Mouse (Mus musculus): ENCODE results near the gene Rtn4ip1. TPM values are rescaled to one million over a fixed set of nuclear protein-coding genes. Genes with fewer than 3 reads are reported as not detected.
"Not testable (repeated sequence)": the region's sequence is repeated elsewhere in the genome, so short reads cannot be mapped to it uniquely, and the experiment has no call there.

Rtn4ip1 gene
- polyA plus RNA-seq, 1 experiment = 7.9 TPM

DNA sequence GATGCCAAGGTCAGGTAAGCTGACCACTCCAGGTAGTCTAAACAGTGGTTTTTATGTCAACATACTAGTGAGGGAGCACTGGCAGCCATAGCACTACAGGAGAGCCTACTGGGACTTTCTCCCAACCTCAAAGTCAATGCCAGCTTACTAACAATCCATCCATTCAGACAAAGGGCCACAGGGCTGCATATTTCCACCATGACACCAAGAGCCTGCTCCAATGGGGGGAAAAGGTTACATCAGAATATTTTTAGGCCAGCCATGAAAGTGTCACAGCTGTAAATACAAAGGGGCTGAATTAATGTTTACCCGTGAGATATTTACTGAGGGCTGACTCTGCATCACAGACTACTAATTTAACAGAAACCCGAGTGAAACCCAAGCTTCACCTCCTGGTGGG is 71.6 kb downstream of the Rtn4ip1 start:
- TF ChIP-seq MAX (IDR thresholded peaks at IDR 0.05) = no peak
- no peak for TF ChIP-seq CTCF (IDR thresholded peaks at IDR 0.05; ENCODE audit: control insufficient read depth, insufficient read depth, insufficient read length)
- TF ChIP-seq CEBPB (IDR thresholded peaks at IDR 0.05; ENCODE audit: low read depth) = no peak
- TF ChIP-seq MYOG (IDR thresholded peaks at IDR 0.05; ENCODE audit: control insufficient read depth, extremely low read depth, insufficient read length) = no peak
- TF ChIP-seq MYOD1 (IDR thresholded peaks at IDR 0.05; ENCODE audit: control insufficient read depth, insufficient read length, low read depth) = no peak
- TF ChIP-seq USF1 (IDR thresholded peaks at IDR 0.05; ENCODE audit: low read depth) = no peak
- TF ChIP-seq FOSL1 (IDR thresholded peaks at IDR 0.05; ENCODE audit: insufficient read depth, low read length, poor library complexity, severe bottlenecking) = no peak
- H3ac ChIP-seq (ENCODE audit: control insufficient read depth, insufficient read length, low read depth) = no peak overlapping the region
- H3K36me3 ChIP-seq (ENCODE audit: control insufficient read depth, insufficient read depth) = peaks cover 59% of the 10 kb centered on the region
- no peaks in the 10 kb centered on the region for H3K79me2 ChIP-seq (ENCODE audit: control insufficient read depth, insufficient read depth)
- no peak overlapping the region for H3K4me3 ChIP-seq (ENCODE audit: insufficient read depth, poor library complexity, severe bottlenecking)
- no peaks in the 10 kb centered on the region for H3K79me3 ChIP-seq (ENCODE audit: low read depth)
- no peaks in the 10 kb centered on the region for H3K27me3 ChIP-seq (ENCODE audit: control insufficient read depth, insufficient read depth, insufficient read length)

DNA sequence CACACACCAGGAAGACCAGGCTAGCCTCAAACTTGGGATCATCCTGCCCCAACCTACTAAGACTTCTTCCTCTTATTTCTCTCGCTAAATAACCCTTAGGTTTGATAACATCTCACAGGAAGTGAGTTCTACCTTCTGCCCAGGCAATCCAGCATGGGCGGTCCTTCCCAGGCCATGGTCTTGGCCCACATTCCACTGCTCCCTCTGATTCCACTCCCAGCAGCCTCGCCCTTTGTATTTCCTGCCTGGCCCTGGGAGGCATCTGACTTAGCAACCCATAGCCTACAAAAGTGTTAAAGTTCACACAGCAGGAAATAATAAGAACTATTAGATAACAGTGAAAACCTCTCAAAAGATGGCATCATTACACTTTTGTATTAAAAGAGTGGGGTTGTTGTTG is 75.7 kb downstream of the Rtn4ip1 start:
- TF ChIP-seq MYOG (IDR thresholded peaks at IDR 0.05; ENCODE audit: control insufficient read depth, extremely low read depth, insufficient read length) = no peak
- no peak for TF ChIP-seq CEBPB (IDR thresholded peaks at IDR 0.05; ENCODE audit: low read depth)
- no peak for TF ChIP-seq FOSL1 (IDR thresholded peaks at IDR 0.05; ENCODE audit: insufficient read depth, low read length, poor library complexity, severe bottlenecking)
- TF ChIP-seq MYOD1 (IDR thresholded peaks at IDR 0.05; ENCODE audit: control insufficient read depth, insufficient read length, low read depth) = no peak
- TF ChIP-seq CTCF (IDR thresholded peaks at IDR 0.05; ENCODE audit: control insufficient read depth, insufficient read depth, insufficient read length) = no peak
- no peak for TF ChIP-seq MAX (IDR thresholded peaks at IDR 0.05)
- TF ChIP-seq USF1 (IDR thresholded peaks at IDR 0.05; ENCODE audit: low read depth) = no peak
- Histone ChIP-seq H3K36me3 (ENCODE audit: control insufficient read depth, insufficient read depth) (peaks cover 57% of the 10 kb centered on the region), H3K79me2 (ENCODE audit: control insufficient read depth, insufficient read depth) (no peaks in the 10 kb centered on the region), H3K4me3 (ENCODE audit: insufficient read depth, poor library complexity, severe bottlenecking) (no peak overlapping the region), H3ac (ENCODE audit: control insufficient read depth, insufficient read length, low read depth) (no peak overlapping the region), H3K27me3 (ENCODE audit: control insufficient read depth, insufficient read depth, insufficient read length) (no peaks in the 10 kb centered on the region), H3K79me3 (ENCODE audit: low read depth) (no peaks in the 10 kb centered on the region)

DNA sequence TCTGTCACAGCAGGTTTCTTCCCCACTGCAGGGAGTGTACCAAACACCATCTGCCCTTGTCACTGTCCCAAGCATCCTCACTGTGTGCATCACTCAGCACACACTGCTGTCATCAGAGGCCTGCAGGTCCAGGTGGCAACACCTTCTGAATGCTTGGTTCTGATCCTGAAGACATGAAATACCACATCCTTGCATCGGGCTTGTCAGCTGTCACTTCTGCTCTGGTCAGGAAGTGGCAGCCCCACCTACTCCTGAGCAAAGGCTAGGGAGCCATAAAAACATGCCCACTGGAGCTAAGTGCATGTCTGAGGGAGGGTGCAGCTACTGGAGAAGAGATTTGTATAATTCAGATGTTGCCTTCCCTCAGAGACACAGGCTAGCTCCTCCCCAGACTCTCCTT is 78.5 kb downstream of the Rtn4ip1 start:
- H3ac ChIP-seq (ENCODE audit: control insufficient read depth, insufficient read length, low read depth) = no peak overlapping the region
- TF ChIP-seq USF1 (IDR thresholded peaks at IDR 0.05; ENCODE audit: low read depth) (no peak), MYOG (IDR thresholded peaks at IDR 0.05; ENCODE audit: control insufficient read depth, extremely low read depth, insufficient read length) (no peak), FOSL1 (IDR thresholded peaks at IDR 0.05; ENCODE audit: insufficient read depth, low read length, poor library complexity, severe bottlenecking) (no peak), CEBPB (IDR thresholded peaks at IDR 0.05; ENCODE audit: low read depth) (no peak), MAX (IDR thresholded peaks at IDR 0.05) (no peak), CTCF (IDR thresholded peaks at IDR 0.05; ENCODE audit: control insufficient read depth, insufficient read depth, insufficient read length) (no peak), MYOD1 (IDR thresholded peaks at IDR 0.05; ENCODE audit: control insufficient read depth, insufficient read length, low read depth) (no peak)
- no peaks in the 10 kb centered on the region for H3K79me2 ChIP-seq (ENCODE audit: control insufficient read depth, insufficient read depth)
- no peaks in the 10 kb centered on the region for H3K79me3 ChIP-seq (ENCODE audit: low read depth)
- H3K4me3 ChIP-seq (ENCODE audit: insufficient read depth, poor library complexity, severe bottlenecking) = no peak overlapping the region
- H3K36me3 ChIP-seq (ENCODE audit: control insufficient read depth, insufficient read depth) = peaks cover 63% of the 10 kb centered on the region
- H3K27me3 ChIP-seq (ENCODE audit: control insufficient read depth, insufficient read depth, insufficient read length) = no peaks in the 10 kb centered on the region

DNA sequence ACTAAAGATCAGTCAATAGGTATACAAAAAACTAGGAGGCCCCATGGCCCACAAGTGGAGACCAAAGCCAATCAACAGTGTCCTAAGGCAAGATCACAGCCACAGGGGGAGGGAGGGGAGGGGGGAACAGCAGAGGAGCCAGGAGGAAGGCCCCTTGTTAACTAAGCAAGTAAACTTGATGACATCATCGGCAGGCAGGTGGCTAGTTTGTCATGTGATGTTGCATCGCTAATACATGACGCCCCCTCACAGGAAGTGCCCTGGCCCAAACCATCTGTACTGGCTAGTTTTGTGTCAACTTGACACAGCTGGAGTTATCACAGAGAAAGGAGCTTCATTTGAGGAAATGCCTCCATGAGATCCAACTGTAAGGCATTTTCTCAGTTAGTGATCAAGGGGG is 79.1 kb downstream of the Rtn4ip1 start:
- H3K27me3 ChIP-seq (ENCODE audit: control insufficient read depth, insufficient read depth, insufficient read length); H3K79me2 ChIP-seq (ENCODE audit: control insufficient read depth, insufficient read depth); H3K79me3 ChIP-seq (ENCODE audit: low read depth); H3K4me3 ChIP-seq (ENCODE audit: insufficient read depth, poor library complexity, severe bottlenecking); H3ac ChIP-seq (ENCODE audit: control insufficient read depth, insufficient read length, low read depth): not testable (repeated sequence)
- peaks cover 59% of the 10 kb centered on the region for H3K36me3 ChIP-seq (ENCODE audit: control insufficient read depth, insufficient read depth)

GRCm38 (mm10) chr10:43982470-43982869 is 80.9 kb downstream of the Rtn4ip1 start:
- Histone ChIP-seq H3K4me3 (ENCODE audit: insufficient read depth, poor library complexity, severe bottlenecking) (no peak overlapping the region), H3K36me3 (ENCODE audit: control insufficient read depth, insufficient read depth) (peaks cover 77% of the 10 kb centered on the region), H3K79me3 (ENCODE audit: low read depth) (no peaks in the 10 kb centered on the region), H3ac (ENCODE audit: control insufficient read depth, insufficient read length, low read depth) (no peak overlapping the region), H3K27me3 (ENCODE audit: control insufficient read depth, insufficient read depth, insufficient read length) (no peaks in the 10 kb centered on the region), H3K79me2 (ENCODE audit: control insufficient read depth, insufficient read depth) (no peaks in the 10 kb centered on the region)
- TF ChIP-seq CEBPB (IDR thresholded peaks at IDR 0.05; ENCODE audit: low read depth) (no peak), MYOG (IDR thresholded peaks at IDR 0.05; ENCODE audit: control insufficient read depth, extremely low read depth, insufficient read length) (no peak), CTCF (IDR thresholded peaks at IDR 0.05; ENCODE audit: control insufficient read depth, insufficient read depth, insufficient read length) (no peak), USF1 (IDR thresholded peaks at IDR 0.05; ENCODE audit: low read depth) (no peak), MAX (IDR thresholded peaks at IDR 0.05) (no peak), MYOD1 (IDR thresholded peaks at IDR 0.05; ENCODE audit: control insufficient read depth, insufficient read length, low read depth) (no peak), FOSL1 (IDR thresholded peaks at IDR 0.05; ENCODE audit: insufficient read depth, low read length, poor library complexity, severe bottlenecking) (no peak)

DNA sequence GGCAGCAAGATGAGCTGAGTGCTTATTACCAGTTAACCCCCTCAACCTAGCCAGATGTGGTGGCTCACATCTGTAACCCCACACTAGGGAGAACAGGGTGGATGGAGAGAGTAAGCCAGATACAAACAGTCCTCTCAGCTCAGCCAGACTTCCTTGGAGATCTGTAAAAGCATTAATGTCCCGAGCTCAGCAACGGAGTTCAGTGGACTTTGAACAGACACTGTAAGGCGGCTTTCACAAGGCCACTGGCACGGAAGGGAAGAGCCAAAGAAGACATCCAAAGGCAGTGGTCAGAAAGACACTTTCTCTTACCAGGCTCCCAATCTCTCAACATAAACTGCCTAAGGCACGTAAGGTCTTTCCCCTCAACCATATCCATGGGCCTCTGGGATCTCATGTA is 81.6 kb downstream of the Rtn4ip1 start:
- Histone ChIP-seq H3K27me3 (ENCODE audit: control insufficient read depth, insufficient read depth, insufficient read length) (no peaks in the 10 kb centered on the region), H3K79me2 (ENCODE audit: control insufficient read depth, insufficient read depth) (no peaks in the 10 kb centered on the region), H3K36me3 (ENCODE audit: control insufficient read depth, insufficient read depth) (peaks cover 71% of the 10 kb centered on the region), H3ac (ENCODE audit: control insufficient read depth, insufficient read length, low read depth) (no peak overlapping the region), H3K4me3 (ENCODE audit: insufficient read depth, poor library complexity, severe bottlenecking) (no peak overlapping the region), H3K79me3 (ENCODE audit: low read depth) (no peaks in the 10 kb centered on the region)
- TF ChIP-seq CEBPB (IDR thresholded peaks at IDR 0.05; ENCODE audit: low read depth) (no peak), MYOD1 (IDR thresholded peaks at IDR 0.05; ENCODE audit: control insufficient read depth, insufficient read length, low read depth) (no peak)

Data from C2C12 (cell line).